Mouse (Mus musculus) limb, embryonic 15.5 days (tissue): ENCODE data around the gene Asb17. TPM values are rescaled to one million over a fixed set of nuclear protein-coding genes. Genes with fewer than 3 reads are reported as not detected.
"Not testable (repeated sequence)": the region's sequence is repeated elsewhere in the genome, so short reads cannot be mapped to it uniquely, and the experiment has no call there.

Experiments used
- ATAC-seq: fragments of 200-750 bp; cut with Nextera tagmentation; 2 replicates; pipeline ENCODE4 v1.8.0; 2017; ENCODE audit warnings: low read depth, moderate TSS enrichment; ENCODE audit not compliant: insufficient number of reproducible peaks, low FRiP score, low TSS enrichment
- H3K27ac ChIP-seq: fragments of 300-500 bp; sonication (generic); 2 replicates; pipeline ENCODE4 v1.5.1; 2015; ENCODE audit warnings: moderate library complexity, mild to moderate bottlenecking, inconsistent platforms
- H3K27me3 ChIP-seq: fragments of 300-500 bp; sonication (generic); 2 replicates; pipeline ENCODE4 v1.6.1; 2015; ENCODE audit warnings: inconsistent platforms
- H3K36me3 ChIP-seq: fragments of 300-500 bp; sonication (generic); 2 replicates; pipeline ENCODE4 v1.6.1; 2015; ENCODE audit warnings: inconsistent platforms
- H3K4me1 ChIP-seq: fragments of 300-500 bp; sonication (generic); 2 replicates; pipeline ENCODE4 v1.6.1; 2015; ENCODE audit warnings: inconsistent platforms
- H3K4me2 ChIP-seq: fragments of 300-500 bp; sonication (generic); 2 replicates; pipeline ENCODE4 v1.6.1; 2015; ENCODE audit warnings: mild to moderate bottlenecking, inconsistent platforms
- H3K4me3 ChIP-seq: fragments of 300-500 bp; sonication (generic); 2 replicates; pipeline ENCODE4 v1.5.1; 2015; ENCODE audit warnings: mild to moderate bottlenecking, inconsistent platforms
- H3K9ac ChIP-seq: fragments of 300-500 bp; sonication (generic); 2 replicates; pipeline ENCODE4 v1.6.1; 2015; ENCODE audit warnings: inconsistent platforms
- H3K9me3 ChIP-seq: fragments of 300-500 bp; sonication (generic); 2 replicates; pipeline ENCODE4 v1.6.1; 2016; ENCODE audit warnings: inconsistent platforms
- WGBS: fragments of 180-500 bp; shearing (Covaris S2); methylation state at CpG from one replicate; pipeline ENCODE4 v1.1.7; 2015; 5-methylcytosine and 5-hydroxymethylcytosine counted together
- polyA plus RNA-seq: library from polyadenylated mRNA; unstranded; fragments of >200 nt; fragmentation: Nextera tagmentation; extraction: Ambion mirVana; gene quantifications from 2 replicates; pipeline ENCODE4 v1.2.1, GENCODE M21; 2015

The Asb17 gene
- polyA plus RNA-seq, 1 experiment from 2014 or later, result 1.4 TPM

DNA sequence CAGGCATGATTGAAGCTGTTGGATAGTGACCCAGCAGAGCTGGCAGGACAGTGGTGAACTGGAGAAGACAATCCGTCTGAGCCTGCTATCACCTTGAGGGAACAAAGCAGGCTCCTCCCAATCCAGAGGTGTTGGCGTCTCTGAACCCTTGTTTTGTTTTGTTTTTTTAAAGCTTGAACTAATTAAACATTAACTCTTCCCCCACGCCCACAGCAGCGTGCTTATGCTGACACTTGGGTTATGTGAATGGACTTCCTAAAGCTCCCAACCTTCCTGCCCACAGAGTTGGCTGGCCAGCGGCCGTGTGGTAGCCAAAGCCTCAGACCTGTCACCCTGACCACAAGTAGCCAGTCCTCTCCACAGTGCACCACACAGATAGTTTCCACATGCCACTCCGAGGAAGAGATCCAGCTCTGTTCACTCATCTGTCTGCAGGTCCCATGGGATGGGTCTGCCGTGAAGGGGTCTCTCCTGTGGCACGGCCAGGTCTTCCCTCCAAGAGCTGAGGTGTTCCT, 26.6 kb upstream of the Asb17 start:
- no peaks in the 10 kb centered on the region for H3K9me3 ChIP-seq
- H3K4me1 ChIP-seq, result no peaks in the 10 kb centered on the region
- no peak overlapping the region for H3K9ac ChIP-seq
- no peak; the same call in 1 of the 2 replicates for ATAC-seq
- no peak overlapping the region for H3K4me2 ChIP-seq
- WGBS, result 74% methylated on average over 9 of the region's 9 CpGs
- H3K36me3 ChIP-seq, result no peaks in the 10 kb centered on the region
- no peak overlapping the region for H3K4me3 ChIP-seq
- H3K27ac ChIP-seq, result no peak overlapping the region
- no peaks in the 10 kb centered on the region for H3K27me3 ChIP-seq

DNA sequence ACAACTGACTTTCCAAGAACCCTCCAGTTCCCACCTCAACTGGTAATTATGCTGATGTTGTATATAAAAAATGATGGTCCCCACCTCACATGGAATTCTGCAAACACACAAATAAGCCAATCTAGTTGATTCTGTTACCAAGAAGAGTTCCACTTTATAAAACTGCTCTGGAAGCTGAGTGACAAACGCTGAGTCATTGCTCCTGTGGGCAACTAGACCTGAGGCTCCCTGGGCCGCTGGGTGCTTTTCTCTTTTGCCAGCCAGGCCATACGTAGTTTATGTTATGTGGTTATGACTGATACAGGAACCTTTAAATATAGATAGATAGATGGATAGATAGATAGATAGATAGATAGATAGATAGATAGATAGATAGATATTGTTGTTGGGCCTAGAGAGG, 25.3 kb upstream of the Asb17 start:
- no peaks in the 10 kb centered on the region; the same call in 1 of the 2 replicates for H3K4me1 ChIP-seq
- H3K27ac ChIP-seq, result no peak overlapping the region
- H3K9ac ChIP-seq, result no peak overlapping the region
- no peak overlapping the region for H3K4me2 ChIP-seq
- no peak for ATAC-seq
- H3K36me3 ChIP-seq, result no peaks in the 10 kb centered on the region
- 88% methylated on average over 3 of the region's 3 CpGs for WGBS
- H3K9me3 ChIP-seq, result no peaks in the 10 kb centered on the region
- H3K27me3 ChIP-seq, result no peaks in the 10 kb centered on the region
- no peak overlapping the region for H3K4me3 ChIP-seq

DNA sequence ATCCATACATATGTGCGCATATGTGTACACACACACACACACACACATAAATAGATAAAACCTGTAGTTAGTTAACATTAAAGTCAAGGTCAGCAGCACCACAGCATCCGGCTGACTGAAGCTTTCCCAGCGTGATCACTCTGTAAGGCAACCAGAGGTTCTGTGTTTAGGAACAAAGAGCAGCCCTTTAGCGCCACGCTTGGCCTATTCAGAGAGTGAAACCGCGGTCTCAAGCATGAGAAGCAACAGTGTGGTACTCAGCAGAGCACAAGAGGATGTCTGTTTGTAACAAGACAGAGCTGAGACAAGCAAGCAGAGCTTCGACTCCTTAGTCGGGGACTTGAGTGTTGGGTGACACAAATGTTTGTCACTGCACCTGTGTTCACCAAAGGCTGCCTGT, 24.6 kb upstream of the Asb17 start:
- WGBS, result 86% methylated on average over 9 of the region's 9 CpGs
- Histone ChIP-seq H3K9me3 (no peaks in the 10 kb centered on the region), H3K36me3 (no peaks in the 10 kb centered on the region), H3K27me3 (no peaks in the 10 kb centered on the region), H3K9ac (no peak overlapping the region), H3K4me2 (no peak overlapping the region), H3K4me1 (no peaks in the 10 kb centered on the region; the same call in 1 of the 2 replicates), H3K4me3 (no peak overlapping the region), H3K27ac (no peak overlapping the region)
- no peak for ATAC-seq

DNA sequence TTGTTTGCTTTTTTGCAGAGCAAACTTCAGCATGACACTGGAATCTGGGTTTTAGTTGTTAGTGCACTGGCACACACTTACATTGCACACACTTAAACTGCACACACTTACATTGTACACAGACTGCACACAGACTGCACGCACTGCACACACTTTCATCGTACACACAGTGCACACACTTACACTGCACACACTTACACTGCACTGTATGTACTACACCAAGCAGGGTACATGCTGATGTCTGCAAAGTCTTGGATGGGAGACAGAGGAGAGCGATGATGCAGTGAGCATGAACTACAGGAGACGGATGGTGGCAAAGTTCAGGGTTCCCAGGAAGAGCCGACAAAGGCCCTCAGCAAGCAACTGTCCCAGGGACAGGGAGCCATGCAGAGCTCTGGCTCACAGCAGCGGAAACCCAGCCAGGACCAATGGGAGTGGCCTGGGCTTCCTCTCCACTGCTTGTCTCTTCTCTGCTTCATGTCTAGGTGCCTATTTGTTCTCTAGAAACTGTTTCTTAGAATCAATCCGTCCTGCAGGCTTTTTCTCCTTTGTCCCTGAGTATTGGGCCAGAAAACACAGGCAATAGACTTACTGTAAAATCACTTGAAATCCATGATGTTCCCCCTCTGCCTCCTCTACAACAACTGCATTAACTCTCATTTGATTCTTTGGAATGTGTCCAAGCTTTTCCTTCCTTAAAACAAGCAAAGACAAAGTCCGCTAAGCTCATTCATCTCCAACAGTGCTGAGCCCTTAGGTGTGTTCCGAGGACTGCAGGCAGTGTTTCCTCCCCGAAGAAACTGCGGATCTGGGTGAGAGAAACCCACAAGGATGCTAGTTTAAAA, 20.1 kb upstream of the Asb17 start:
- Histone ChIP-seq H3K4me2 (no peak overlapping the region), H3K27me3 (no peaks in the 10 kb centered on the region), H3K4me1 (no peaks in the 10 kb centered on the region; the same call in 1 of the 2 replicates), H3K9ac (no peak overlapping the region), H3K36me3 (no peaks in the 10 kb centered on the region), H3K4me3 (no peak overlapping the region), H3K9me3 (no peaks in the 10 kb centered on the region), H3K27ac (no peak overlapping the region)
- no peak for ATAC-seq
- WGBS, result 74% methylated on average over 11 of the region's 11 CpGs

DNA sequence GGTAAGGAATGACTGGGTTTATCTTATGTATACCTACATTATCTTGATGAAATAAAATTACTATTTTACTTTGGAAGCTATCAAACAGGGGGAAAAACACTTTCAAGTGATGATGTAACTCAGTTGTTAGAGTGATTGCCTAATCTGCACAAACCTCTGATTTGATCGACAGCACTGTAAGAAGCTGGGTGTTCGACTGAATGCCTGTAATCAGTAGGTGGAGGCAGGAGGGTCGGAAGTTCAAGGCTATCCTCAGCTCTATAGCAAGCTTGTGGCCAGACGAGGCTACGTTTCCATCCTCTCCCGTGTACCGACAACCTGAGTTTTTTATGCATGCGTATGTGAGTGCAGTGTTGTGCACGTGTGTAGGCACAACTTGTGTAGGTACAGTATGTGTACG, 18.8 kb upstream of the Asb17 start:
- WGBS, result 86% methylated on average over 10 of the region's 10 CpGs
- Histone ChIP-seq H3K4me3 (no peak overlapping the region), H3K27me3 (no peaks in the 10 kb centered on the region), H3K27ac (no peak overlapping the region), H3K9ac (no peak overlapping the region), H3K36me3 (no peaks in the 10 kb centered on the region), H3K9me3 (no peaks in the 10 kb centered on the region), H3K4me2 (no peak overlapping the region), H3K4me1 (no peaks in the 10 kb centered on the region; the same call in 1 of the 2 replicates)
- no peak for ATAC-seq

DNA sequence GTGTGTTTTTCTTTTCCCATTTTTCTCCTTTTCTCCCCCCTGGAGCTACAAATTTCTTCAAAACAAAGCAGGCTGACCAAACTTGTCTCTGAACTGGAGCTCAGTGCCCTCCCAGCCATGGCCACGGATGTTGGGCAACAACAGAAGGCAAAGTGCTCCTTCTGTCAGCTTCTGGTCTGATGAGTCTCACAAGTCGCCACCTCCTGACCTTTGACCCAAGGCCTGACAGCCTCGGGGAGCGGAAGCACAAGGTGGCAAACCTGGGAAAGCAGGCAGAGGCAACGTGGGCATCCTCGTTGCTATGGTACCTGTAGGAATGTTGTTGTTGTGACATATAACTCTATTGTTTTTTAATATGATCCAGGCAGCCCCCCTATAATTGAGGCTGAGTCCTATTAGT, 17.4 kb upstream of the Asb17 start:
- H3K4me3 ChIP-seq, result no peak overlapping the region
- no peaks in the 10 kb centered on the region for H3K36me3 ChIP-seq
- 37% methylated on average over 6 of the region's 6 CpGs for WGBS
- no peak overlapping the region for H3K9ac ChIP-seq
- no peaks in the 10 kb centered on the region for H3K27me3 ChIP-seq
- no peak overlapping the region for H3K27ac ChIP-seq
- no peaks in the 10 kb centered on the region for H3K9me3 ChIP-seq
- no peaks in the 10 kb centered on the region; the same call in 1 of the 2 replicates for H3K4me1 ChIP-seq
- no peak for ATAC-seq
- no peak overlapping the region for H3K4me2 ChIP-seq

DNA sequence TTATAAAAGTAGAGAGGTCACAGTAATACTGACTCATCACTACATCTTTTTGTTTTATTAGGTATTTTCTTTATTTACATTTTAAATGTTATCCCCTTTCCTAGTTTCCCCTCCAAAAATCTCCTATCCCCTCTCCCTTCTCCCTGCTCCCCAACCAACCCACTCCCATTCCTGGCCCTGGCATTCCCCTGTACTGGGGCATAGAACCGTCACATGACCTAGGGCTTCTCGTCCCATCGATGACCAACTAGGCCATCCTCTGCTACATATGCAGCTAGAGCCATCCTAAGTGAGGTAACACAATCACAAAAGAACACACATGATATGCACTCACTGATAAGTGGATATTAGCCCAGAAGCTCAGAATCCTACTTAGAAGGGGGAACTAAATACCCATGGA, 14.2 kb upstream of the Asb17 start:
- WGBS, result 93% methylated on average over 3 of the region's 3 CpGs
- not testable (repeated sequence) for H3K36me3 ChIP-seq, ATAC-seq, H3K4me3 ChIP-seq, H3K9ac ChIP-seq, H3K4me2 ChIP-seq, H3K27me3 ChIP-seq, H3K4me1 ChIP-seq, H3K9me3 ChIP-seq, H3K27ac ChIP-seq

DNA sequence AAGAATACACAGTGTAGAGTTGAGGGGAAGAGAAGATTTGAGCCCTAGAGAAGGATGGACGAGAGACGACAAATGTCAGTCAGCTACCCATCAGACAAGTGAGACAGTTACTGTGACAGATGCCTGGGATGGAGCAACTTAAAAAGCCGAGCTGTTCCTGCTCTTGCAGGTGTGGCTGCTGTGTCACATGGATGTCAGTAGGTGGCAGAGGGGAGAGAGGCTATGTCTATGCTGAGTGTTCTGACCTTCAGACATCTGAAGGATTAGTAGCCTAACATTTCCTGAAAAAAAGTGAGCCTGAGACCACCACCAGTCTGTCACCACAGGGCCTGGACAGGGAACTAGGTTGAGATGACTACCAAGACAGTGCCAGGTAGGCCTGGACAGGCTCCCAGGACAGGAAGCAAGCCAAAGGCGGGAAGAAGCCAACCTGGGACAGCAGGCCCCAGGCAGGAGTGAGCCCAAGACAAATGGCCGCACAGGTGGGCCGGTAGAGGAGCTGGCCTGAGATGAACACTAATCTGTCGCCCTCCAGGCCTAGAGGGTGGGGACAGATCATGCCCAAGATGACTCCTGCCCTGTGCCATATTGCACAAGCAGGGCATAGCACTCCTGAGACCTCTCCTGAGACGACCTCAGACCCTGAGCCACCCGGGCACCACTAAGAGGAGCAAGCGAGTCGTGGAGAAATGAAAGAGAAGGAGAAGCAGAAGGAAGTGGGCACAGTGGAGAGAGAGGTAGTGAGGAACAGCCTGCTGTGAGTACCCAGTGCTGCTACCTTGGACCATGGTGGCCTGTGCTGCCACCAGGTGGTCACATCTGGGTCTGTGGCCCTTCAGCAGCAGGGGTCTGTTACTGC, 12.8 kb upstream of the Asb17 start:
- Histone ChIP-seq H3K9ac (no peak overlapping the region), H3K4me1 (no peaks in the 10 kb centered on the region), H3K27ac (no peak overlapping the region), H3K4me2 (no peak overlapping the region), H3K36me3 (no peaks in the 10 kb centered on the region), H3K4me3 (no peak overlapping the region), H3K27me3 (no peaks in the 10 kb centered on the region), H3K9me3 (no peaks in the 10 kb centered on the region)
- no peak for ATAC-seq
- WGBS, result 72% methylated on average over 11 of the region's 11 CpGs

DNA sequence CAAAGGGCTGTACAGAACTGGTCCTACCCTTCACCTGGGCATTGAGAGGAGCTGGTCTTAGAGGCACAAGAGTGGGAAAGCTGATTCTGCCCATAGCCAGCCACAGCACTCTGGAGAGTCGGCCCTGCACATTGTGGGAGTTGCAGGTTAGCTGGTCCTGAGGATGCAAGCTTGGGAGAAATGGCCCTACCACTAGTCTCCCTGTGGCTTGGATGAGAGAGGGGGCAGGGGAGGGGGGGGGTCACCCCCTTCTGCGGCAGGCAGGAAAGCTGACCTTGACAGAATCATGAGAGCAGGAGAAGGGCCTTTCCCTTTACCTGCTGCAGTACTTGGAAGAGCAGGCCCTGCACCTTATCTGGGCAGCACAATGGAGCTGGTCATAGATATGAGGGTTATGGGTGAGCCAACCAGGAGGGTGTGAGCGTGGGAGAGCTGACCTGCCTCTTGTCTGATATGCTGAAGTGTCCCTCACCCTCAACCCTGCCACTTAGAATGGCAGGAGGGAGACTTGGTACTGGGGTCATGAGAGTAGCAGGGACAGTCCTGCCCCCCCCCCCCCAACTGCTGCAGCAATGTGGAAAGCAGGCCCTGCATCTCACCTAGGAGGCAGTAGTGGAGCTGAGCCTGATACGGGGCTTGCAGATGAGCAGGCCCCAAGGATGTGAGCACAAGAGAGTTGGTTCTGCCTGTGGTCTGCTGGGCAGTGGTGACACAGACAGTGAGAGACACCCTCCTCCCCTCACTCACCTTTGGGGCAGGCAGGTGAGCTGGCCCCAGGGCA, 11.9 kb upstream of the Asb17 start:
- Histone ChIP-seq H3K27me3 (no peaks in the 10 kb centered on the region), H3K36me3 (no peaks in the 10 kb centered on the region), H3K9me3 (no peaks in the 10 kb centered on the region), H3K4me2 (no peak overlapping the region), H3K4me1 (no peaks in the 10 kb centered on the region), H3K27ac (no peak overlapping the region), H3K9ac (no peak overlapping the region), H3K4me3 (no peak overlapping the region)
- WGBS, result 85% methylated on average over 4 of the region's 4 CpGs
- no peak for ATAC-seq

DNA sequence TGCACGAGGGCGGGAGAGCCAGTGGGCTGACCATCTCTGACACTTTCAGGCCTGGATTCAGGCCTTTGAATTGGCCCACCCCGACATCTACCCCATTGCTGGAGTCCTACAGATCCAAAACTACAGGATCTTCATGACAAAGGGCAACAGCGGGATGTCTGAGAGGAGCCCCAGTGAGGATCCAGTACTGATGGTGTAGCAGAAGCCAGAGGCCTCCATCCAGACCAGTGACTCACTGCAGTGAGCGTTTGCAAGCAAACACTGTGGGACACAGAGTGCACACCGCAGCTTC, 11.4 kb upstream of the Asb17 start:
- Histone ChIP-seq H3K36me3 (no peaks in the 10 kb centered on the region), H3K27ac (no peak overlapping the region), H3K9me3 (no peaks in the 10 kb centered on the region), H3K4me1 (no peaks in the 10 kb centered on the region), H3K27me3 (no peaks in the 10 kb centered on the region), H3K4me3 (no peak overlapping the region), H3K9ac (no peak overlapping the region), H3K4me2 (no peak overlapping the region)
- 58% methylated on average over 6 of the region's 6 CpGs for WGBS
- no peak for ATAC-seq

DNA sequence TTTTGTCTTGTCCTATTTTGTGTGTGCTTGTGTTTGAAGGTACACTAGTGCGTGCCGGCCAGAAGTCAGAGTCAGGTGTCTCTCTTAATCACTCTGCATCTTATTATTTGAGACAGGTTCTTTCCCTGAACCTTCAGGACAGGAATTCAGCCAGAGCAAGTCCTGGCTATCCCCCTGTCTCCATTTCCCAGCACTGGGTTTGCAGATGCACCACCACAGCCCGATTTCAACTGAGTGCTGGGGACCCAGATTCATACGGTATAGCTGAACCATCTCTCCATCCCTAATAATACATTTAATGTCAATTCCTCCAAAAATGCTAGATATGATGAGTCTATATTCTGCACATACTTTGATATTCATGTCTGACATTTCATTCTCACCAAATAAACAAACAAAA, 9.9 kb upstream of the Asb17 start:
- WGBS, result 85% methylated on average over 4 of the region's 4 CpGs
- H3K9me3 ChIP-seq, result no peaks in the 10 kb centered on the region
- H3K9ac ChIP-seq, result no peak overlapping the region

More for the DNA sequence above, 9.9 kb upstream of the Asb17 start:
- Histone ChIP-seq H3K27ac (no peak overlapping the region), H3K27me3 (no peaks in the 10 kb centered on the region), H3K36me3 (no peaks in the 10 kb centered on the region), H3K4me2 (no peak overlapping the region), H3K4me3 (no peak overlapping the region), H3K4me1 (no peaks in the 10 kb centered on the region)
- no peak for ATAC-seq
